Mouse (Mus musculus) kidney, adult 2 months (tissue): ENCODE data around the gene Invs.

Experiments
- CTCF ChIP-seq: fragments of 200-500 bp; conservative IDR thresholded peaks from 2 replicates; pipeline ENCODE4 v1.5.1; 2011; ENCODE audit warnings: low read depth, mild to moderate bottlenecking, control low read depth, low read length, moderate library complexity, mixed read lengths; ENCODE audit not compliant: insufficient read depth, insufficient read length
- POLR2A ChIP-seq: fragments of 200-500 bp; IDR thresholded peaks from one replicate; pipeline ENCODE4 v1.6.1; 2011; ENCODE audit warnings: low read depth, low read length, control low read depth

DNA sequence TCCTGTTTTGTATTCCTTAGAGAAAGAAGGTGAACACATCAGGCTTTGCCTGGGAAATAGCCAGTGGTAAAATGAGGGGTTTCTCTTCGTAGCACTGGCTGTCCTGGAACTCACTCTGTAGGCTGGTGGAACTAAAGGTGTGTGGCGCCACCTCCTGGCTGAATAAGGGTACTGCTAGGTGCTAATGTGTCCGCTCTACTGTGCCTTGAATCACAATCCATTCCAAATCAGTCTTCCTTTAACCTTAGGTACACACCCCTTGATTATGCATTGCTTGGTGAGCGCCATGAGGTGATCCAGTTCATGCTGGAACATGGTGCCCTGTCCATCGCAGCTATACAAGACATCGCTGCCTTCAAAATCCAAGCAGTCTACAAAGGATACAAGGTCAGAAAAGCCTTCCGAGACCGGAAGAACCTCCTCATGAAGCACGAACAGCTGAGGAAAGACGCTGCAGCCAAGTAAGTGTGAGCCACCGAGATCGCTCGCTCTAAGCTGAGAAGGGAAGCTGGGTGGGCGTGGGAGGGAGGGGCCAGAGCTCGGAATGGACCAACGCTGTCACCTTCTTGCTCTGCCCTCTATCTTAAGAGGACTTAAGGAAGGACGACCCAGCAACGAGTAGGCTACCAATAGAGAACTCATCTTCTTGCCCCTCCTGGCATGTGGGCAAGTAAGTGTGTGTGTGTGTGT lies 127.9 kb downstream of the Invs start:
- TF ChIP-seq CTCF: peak; percentile 79
- TF ChIP-seq POLR2A: no peak
